Mouse (Mus musculus): ENCODE measurements around the gene Gm20661. TPM values are rescaled to one million over a fixed set of nuclear protein-coding genes. Genes with fewer than 3 reads are reported as not detected.

Gm20661 gene
- polyA plus RNA-seq, 1 experiment: not detected

DNA sequence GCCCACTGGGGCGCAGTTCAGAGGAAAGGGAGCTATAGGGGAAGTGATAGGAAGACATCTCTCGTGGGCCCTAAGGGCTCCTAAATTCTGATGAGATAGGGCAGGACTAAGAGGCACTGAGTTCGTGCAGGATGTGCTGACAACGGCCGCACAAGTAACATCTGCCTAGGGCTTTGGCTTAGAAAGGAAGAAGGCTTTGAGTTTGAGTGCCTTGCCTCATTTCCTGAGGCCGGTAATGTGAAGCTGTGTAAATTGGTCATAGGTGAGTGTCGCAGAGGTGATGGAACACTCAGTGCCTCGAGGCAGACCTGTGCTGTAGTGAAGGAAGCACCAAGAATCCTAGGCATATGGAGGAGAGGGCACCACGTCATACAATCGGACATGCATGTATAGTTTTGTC is 16.2 kb upstream of the Gm20661 start:
- WGBS: 86% methylated on average over 10 of the region's 10 CpGs
- Histone ChIP-seq H3K4me1 (ENCODE audit: control insufficient read depth, insufficient read depth, insufficient read length, low read length) (peaks cover 4% of the 10 kb centered on the region; the same call in 1 of the 2 replicates), H3K36me3 (ENCODE audit: control insufficient read depth, insufficient read depth, low read length) (no peaks in the 10 kb centered on the region), H3K27me3 (ENCODE audit: control insufficient read depth, insufficient read depth, low read length) (no peaks in the 10 kb centered on the region), H3K4me3 (ENCODE audit: low read depth, low read length) (no peak overlapping the region), H3K27ac (ENCODE audit: insufficient read depth, low read depth, low read length) (no peak overlapping the region)
- no peak for TF ChIP-seq CTCF (IDR thresholded peaks at IDR 0.05; ENCODE audit: extremely low read depth, insufficient read length, insufficient replicate concordance, low read depth, low read length)
- no peak for TF ChIP-seq POLR2A (IDR thresholded peaks at IDR 0.05; ENCODE audit: low read depth, low read length)

DNA sequence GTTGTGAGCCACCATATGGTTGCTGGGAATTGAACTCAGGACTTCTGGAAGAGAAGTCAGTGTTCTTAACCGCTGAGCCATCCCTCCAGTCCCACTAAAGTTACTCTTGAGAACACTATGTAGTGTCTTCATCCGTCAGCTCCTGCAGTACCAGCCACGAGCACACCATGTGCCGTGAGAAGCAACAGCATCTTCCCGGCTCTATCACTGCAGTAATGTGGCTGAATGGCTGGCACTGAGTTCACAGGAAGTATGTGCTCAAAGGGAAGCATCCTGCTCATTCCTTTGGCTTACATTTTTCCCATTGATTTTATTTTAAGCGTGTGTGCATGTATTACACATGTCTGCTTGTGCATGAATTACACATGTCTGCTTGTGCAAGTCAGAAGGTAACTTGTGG is 15.4 kb upstream of the Gm20661 start:
- no peaks in the 10 kb centered on the region for H3K27me3 ChIP-seq (ENCODE audit: control insufficient read depth, insufficient read depth, low read length)
- H3K27ac ChIP-seq (ENCODE audit: insufficient read depth, low read depth, low read length): no peak overlapping the region
- WGBS: 82% methylated on average over 6 of the region's 6 CpGs
- no peaks in the 10 kb centered on the region for H3K36me3 ChIP-seq (ENCODE audit: control insufficient read depth, insufficient read depth, low read length)
- no peak for TF ChIP-seq CTCF (IDR thresholded peaks at IDR 0.05; ENCODE audit: extremely low read depth, insufficient read length, insufficient replicate concordance, low read depth, low read length)
- no peak for TF ChIP-seq POLR2A (IDR thresholded peaks at IDR 0.05; ENCODE audit: low read depth, low read length)
- H3K4me3 ChIP-seq (ENCODE audit: low read depth, low read length): no peak overlapping the region
- H3K4me1 ChIP-seq (ENCODE audit: control insufficient read depth, insufficient read depth, insufficient read length, low read length): peaks cover 4% of the 10 kb centered on the region; the same call in 1 of the 2 replicates

DNA sequence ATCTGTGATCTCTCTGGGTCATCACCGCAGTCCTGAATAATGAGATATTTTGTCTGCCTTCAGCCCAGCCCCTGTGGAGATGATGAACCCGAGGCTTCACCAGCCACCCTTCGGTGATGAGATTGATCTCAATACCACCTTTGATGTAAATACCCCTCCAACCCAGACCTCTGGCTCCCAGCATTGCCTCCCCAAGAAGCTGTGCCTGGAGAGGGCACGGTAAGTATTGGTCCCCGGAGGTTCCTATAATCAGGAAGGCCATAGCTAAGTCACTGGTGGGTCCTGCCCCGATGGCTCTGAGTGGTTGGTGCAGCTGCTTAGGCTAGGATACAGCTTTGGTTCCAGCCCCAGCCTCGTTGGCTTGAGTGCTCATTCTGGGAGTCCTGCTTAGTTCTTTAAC is 14.3 kb upstream of the Gm20661 start:
- Histone ChIP-seq H3K27ac (ENCODE audit: insufficient read depth, low read depth, low read length) (no peak overlapping the region), H3K4me3 (ENCODE audit: low read depth, low read length) (no peak overlapping the region), H3K36me3 (ENCODE audit: control insufficient read depth, insufficient read depth, low read length) (no peaks in the 10 kb centered on the region), H3K4me1 (ENCODE audit: control insufficient read depth, insufficient read depth, insufficient read length, low read length) (peaks cover 4% of the 10 kb centered on the region; the same call in 1 of the 2 replicates), H3K27me3 (ENCODE audit: control insufficient read depth, insufficient read depth, low read length) (no peaks in the 10 kb centered on the region)
- TF ChIP-seq CTCF (IDR thresholded peaks at IDR 0.05; ENCODE audit: extremely low read depth, insufficient read length, insufficient replicate concordance, low read depth, low read length) (no peak), POLR2A (IDR thresholded peaks at IDR 0.05; ENCODE audit: low read depth, low read length) (no peak)
- WGBS: 94% methylated on average over 7 of the region's 7 CpGs

DNA sequence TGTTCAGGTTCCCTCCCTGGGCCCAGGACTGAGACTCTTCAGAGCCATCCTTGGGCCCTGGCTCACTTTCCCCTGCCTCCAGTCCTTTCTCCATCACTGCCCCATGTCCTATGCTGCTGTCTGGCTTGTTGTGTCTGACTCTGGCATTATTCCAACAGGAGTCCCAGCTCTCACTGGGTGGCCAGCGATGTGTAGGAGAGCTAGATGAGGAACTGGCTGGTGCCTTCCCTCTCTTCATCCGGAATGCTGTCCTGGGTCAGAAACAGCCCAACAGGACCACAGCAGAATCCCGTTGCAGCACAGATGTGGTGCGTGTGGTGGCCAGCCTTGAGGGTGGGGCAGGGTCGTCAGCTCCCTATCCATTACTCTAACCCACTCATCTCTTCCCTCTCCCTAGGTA is 12.5 kb upstream of the Gm20661 start:
- peaks cover 10% of the 10 kb centered on the region; the same call in 1 of the 2 replicates for H3K4me1 ChIP-seq (ENCODE audit: control insufficient read depth, insufficient read depth, insufficient read length, low read length)
- H3K4me3 ChIP-seq (ENCODE audit: low read depth, low read length): no peak overlapping the region
- no peak for TF ChIP-seq CTCF (IDR thresholded peaks at IDR 0.05; ENCODE audit: extremely low read depth, insufficient read length, insufficient replicate concordance, low read depth, low read length)
- no peak for TF ChIP-seq POLR2A (IDR thresholded peaks at IDR 0.05; ENCODE audit: low read depth, low read length)
- no peaks in the 10 kb centered on the region for H3K27me3 ChIP-seq (ENCODE audit: control insufficient read depth, insufficient read depth, low read length)
- no peaks in the 10 kb centered on the region for H3K36me3 ChIP-seq (ENCODE audit: control insufficient read depth, insufficient read depth, low read length)
- 90% methylated on average over 5 of the region's 5 CpGs for WGBS
- H3K27ac ChIP-seq (ENCODE audit: insufficient read depth, low read depth, low read length): no peak overlapping the region

DNA sequence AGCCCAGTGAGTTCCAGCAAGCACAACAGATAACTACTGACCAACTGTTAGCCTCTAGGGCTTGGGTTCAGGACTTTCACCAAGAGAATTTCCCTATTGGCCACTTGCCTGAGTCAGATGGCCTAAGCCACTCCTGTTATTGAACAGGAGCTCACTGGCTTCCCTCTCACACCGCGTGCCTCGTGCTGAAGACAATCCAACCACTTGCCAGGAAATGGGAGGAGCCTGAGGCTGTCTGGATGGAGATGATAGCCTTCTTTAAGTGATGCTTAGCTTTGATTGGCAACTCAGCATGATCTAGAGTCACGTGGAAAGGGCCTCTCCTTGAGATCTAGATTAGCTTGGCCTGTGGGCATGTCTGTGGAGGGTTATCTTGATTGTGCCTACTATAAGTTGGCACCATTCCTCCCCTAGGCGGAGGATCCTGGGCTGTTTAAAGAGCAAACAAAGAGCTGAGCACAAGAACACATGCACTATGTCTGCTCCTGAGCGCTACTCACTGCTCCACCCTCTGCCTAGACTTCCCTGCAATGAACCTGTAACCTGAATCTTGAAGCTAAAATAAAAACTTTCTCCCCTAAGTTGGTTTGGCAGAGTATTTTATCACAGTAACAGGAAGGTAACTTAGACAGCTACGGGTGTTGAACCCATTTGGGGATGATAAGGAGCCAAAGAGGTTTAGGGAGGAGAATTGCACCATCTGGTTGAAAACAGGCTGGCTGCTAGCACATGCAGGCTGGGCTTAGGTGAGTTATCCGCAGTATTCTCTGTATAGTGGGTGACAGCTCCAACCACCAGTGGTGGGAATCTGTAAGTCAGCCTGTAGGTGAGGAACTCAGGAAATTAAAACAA is 10.9 kb upstream of the Gm20661 start:
- no peak for TF ChIP-seq CTCF (IDR thresholded peaks at IDR 0.05; ENCODE audit: extremely low read depth, insufficient read length, insufficient replicate concordance, low read depth, low read length)

DNA sequence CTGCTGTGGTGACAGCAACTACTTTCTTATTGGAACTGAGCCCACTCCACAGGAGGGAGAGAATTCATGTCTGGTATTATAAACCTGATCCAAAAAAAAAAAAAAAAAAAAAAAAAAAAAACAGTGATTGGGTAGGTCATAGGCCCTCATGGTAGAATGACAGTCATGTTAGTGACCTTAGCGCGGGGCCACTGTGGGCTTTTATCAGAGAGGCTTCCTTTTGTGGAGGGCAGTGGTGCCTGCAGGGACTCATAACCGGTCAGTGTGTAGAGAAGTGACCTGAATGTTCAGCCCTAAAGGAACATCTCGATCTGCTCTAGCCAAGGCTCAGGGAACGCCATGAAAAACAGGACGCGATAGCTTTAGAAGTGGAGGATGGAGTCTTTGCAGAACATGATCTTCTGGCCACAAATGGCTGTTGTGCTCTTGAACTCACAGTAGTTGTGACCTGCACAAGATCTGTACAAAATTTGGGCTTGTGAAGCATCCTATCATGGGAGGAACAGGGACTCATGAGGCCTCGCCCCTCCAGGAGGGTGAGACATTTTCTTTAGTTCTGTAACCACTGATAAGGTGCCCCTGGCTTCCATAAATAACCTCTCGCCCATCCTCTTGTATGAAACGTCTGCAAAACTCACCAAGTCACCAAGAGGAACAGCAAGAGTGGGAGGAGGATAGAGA is 8.2 kb upstream of the Gm20661 start:
- no peak for TF ChIP-seq POLR2A (IDR thresholded peaks at IDR 0.05; ENCODE audit: low read depth, low read length)
- TF ChIP-seq CTCF (IDR thresholded peaks at IDR 0.05; ENCODE audit: extremely low read depth, insufficient read length, insufficient replicate concordance, low read depth, low read length): no peak
- Histone ChIP-seq H3K27me3 (ENCODE audit: control insufficient read depth, insufficient read depth, low read length) (no peaks in the 10 kb centered on the region), H3K27ac (ENCODE audit: insufficient read depth, low read depth, low read length) (peak overlapping the region; percentile 98), H3K36me3 (ENCODE audit: control insufficient read depth, insufficient read depth, low read length) (peaks cover 27% of the 10 kb centered on the region), H3K4me1 (ENCODE audit: control insufficient read depth, insufficient read depth, insufficient read length, low read length) (peaks cover 20% of the 10 kb centered on the region; the same call in 1 of the 2 replicates), H3K4me3 (ENCODE audit: low read depth, low read length) (no peak overlapping the region)
- WGBS: 72% methylated on average over 10 of the region's 10 CpGs

More for the DNA sequence above, 10.9 kb upstream of the Gm20661 start:
- no peak overlapping the region for H3K4me3 ChIP-seq (ENCODE audit: low read depth, low read length)
- 28% methylated on average over 8 of the region's 8 CpGs for WGBS
- H3K27ac ChIP-seq (ENCODE audit: insufficient read depth, low read depth, low read length): peak overlapping the region; percentile 46
- H3K36me3 ChIP-seq (ENCODE audit: control insufficient read depth, insufficient read depth, low read length): 0 out of 2 replicates have a peak, but pooled peaks cover 3% of the 10 kb centered on the region
- no peaks in the 10 kb centered on the region for H3K27me3 ChIP-seq (ENCODE audit: control insufficient read depth, insufficient read depth, low read length)
- peaks cover 16% of the 10 kb centered on the region; the same call in 1 of the 2 replicates for H3K4me1 ChIP-seq (ENCODE audit: control insufficient read depth, insufficient read depth, insufficient read length, low read length)
